Mouse (Mus musculus) neural tube, embryonic 13.5 days (tissue): Measurements from ENCODE around the gene Wwox. TPM values are rescaled to one million over a fixed set of nuclear protein-coding genes. Genes with fewer than 3 reads are reported as not detected.

Experiments
- ATAC-seq: fragments of 200-750 bp; cut with Nextera tagmentation; 2 replicates; pipeline ENCODE4 v1.8.0; 2017; ENCODE audit warnings: low read depth, mild to moderate bottlenecking, moderate TSS enrichment, moderate library complexity
- H3K27ac ChIP-seq: fragments of 300-500 bp; sonication (generic); replicated peaks from 2 replicates; pipeline ENCODE4 v1.5.1; 2015; ENCODE audit warnings: moderate library complexity, mild to moderate bottlenecking, inconsistent platforms
- H3K27me3 ChIP-seq: fragments of 300-500 bp; sonication (generic); 2 replicates; pipeline ENCODE4 v1.6.1; 2015; ENCODE audit warnings: mild to moderate bottlenecking, inconsistent platforms
- H3K36me3 ChIP-seq: fragments of 300-500 bp; sonication (generic); 2 replicates; pipeline ENCODE4 v1.6.1; 2015; ENCODE audit warnings: mild to moderate bottlenecking, inconsistent platforms
- H3K4me1 ChIP-seq: fragments of 300-500 bp; sonication (generic); replicated peaks from 2 replicates; pipeline ENCODE4 v1.6.1; 2015; ENCODE audit warnings: inconsistent platforms
- H3K4me2 ChIP-seq: fragments of 300-500 bp; sonication (generic); 2 replicates; pipeline ENCODE4 v1.6.1; 2015; ENCODE audit warnings: inconsistent platforms, mild to moderate bottlenecking, moderate library complexity
- H3K4me3 ChIP-seq: fragments of 300-500 bp; sonication (generic); 2 replicates; pipeline ENCODE4 v1.5.1; 2015; ENCODE audit warnings: mild to moderate bottlenecking, inconsistent platforms
- H3K9ac ChIP-seq: fragments of 300-500 bp; sonication (generic); 2 replicates; pipeline ENCODE4 v1.6.1; 2015; ENCODE audit warnings: moderate library complexity, mild to moderate bottlenecking, inconsistent platforms
- H3K9me3 ChIP-seq: fragments of 300-500 bp; sonication (generic); 2 replicates; pipeline ENCODE4 v1.6.1; 2016; ENCODE audit warnings: inconsistent platforms
- WGBS: fragments of 180-500 bp; shearing (Covaris S2); methylation state at CpG from one replicate; pipeline ENCODE4 v1.1.7; 2015; 5-methylcytosine and 5-hydroxymethylcytosine counted together
- polyA plus RNA-seq: library from polyadenylated mRNA; unstranded; fragments of >200 nt; fragmentation: Nextera tagmentation; extraction: Ambion mirVana; gene quantifications from 2 replicates; pipeline ENCODE4 v1.2.1, GENCODE M21; 2015

Wwox gene
- polyA plus RNA-seq, 1 experiment from 2014 or later = 12.8 TPM

- WGBS = 93% methylated on average over 10 of the region's 10 CpGs
- H3K9me3 ChIP-seq = no peaks in the 10 kb centered on the region
- peaks cover 26% of the 10 kb centered on the region for H3K4me1 ChIP-seq
- H3K9ac ChIP-seq = no peak overlapping the region
- no peak overlapping the region for H3K4me2 ChIP-seq
- H3K27ac ChIP-seq = no peak overlapping the region
- no peaks in the 10 kb centered on the region for H3K36me3 ChIP-seq
- H3K27me3 ChIP-seq = no peaks in the 10 kb centered on the region; the same call in 1 of the 2 replicates
- ATAC-seq = no peak
- H3K4me3 ChIP-seq = no peak overlapping the region
Observed at GRCm38 (mm10) chr8:115136888-115137287, 697.4 kb downstream of the Wwox start.

- Histone ChIP-seq H3K27ac (no peak overlapping the region), H3K27me3 (peaks cover 6% of the 10 kb centered on the region), H3K9ac (no peak overlapping the region), H3K36me3 (no peaks in the 10 kb centered on the region), H3K4me3 (no peak overlapping the region), H3K4me2 (no peak overlapping the region), H3K4me1 (peaks cover 21% of the 10 kb centered on the region), H3K9me3 (no peaks in the 10 kb centered on the region)
- ATAC-seq = no peak
- WGBS = 52% methylated on average over 8 of the region's 8 CpGs
Observed at GRCm38 (mm10) chr8:115141614-115142013, 702.2 kb downstream of the Wwox start.

GRCm38 (mm10) chr8:115143530-115144320 lies 704.3 kb downstream of the Wwox start:
- Histone ChIP-seq H3K9me3 (no peaks in the 10 kb centered on the region), H3K36me3 (no peaks in the 10 kb centered on the region), H3K27me3 (peaks cover 6% of the 10 kb centered on the region), H3K4me2 (no peak overlapping the region), H3K27ac (no peak overlapping the region), H3K4me3 (no peak overlapping the region), H3K9ac (no peak overlapping the region), H3K4me1 (peaks cover 29% of the 10 kb centered on the region)
- ATAC-seq = no peak
- 54% methylated on average over 9 of the region's 9 CpGs for WGBS

- peaks cover 8% of the 10 kb centered on the region for H3K27me3 ChIP-seq
- peaks cover 39% of the 10 kb centered on the region for H3K4me1 ChIP-seq
- no peaks in the 10 kb centered on the region for H3K9me3 ChIP-seq
- H3K36me3 ChIP-seq = no peaks in the 10 kb centered on the region
- no peak overlapping the region for H3K27ac ChIP-seq
- 33% methylated on average over 9 of the region's 9 CpGs for WGBS
- no peak for ATAC-seq
- H3K4me2 ChIP-seq = no peak overlapping the region
- no peak overlapping the region for H3K9ac ChIP-seq
- H3K4me3 ChIP-seq = no peak overlapping the region
Observed at GRCm38 (mm10) chr8:115147006-115147405, 707.6 kb downstream of the Wwox start.

- ATAC-seq = no peak
- Histone ChIP-seq H3K27me3 (peaks cover 9% of the 10 kb centered on the region), H3K9me3 (no peaks in the 10 kb centered on the region), H3K9ac (peak overlapping the region; percentile 47; the same call in 1 of the 2 replicates), H3K36me3 (no peaks in the 10 kb centered on the region), H3K4me1 (peaks cover 47% of the 10 kb centered on the region), H3K4me3 (no peak overlapping the region), H3K4me2 (no peak overlapping the region), H3K27ac (no peak overlapping the region)
- 30% methylated on average over 24 of the region's 24 CpGs for WGBS
Observed at GRCm38 (mm10) chr8:115150446-115151109, 711.1 kb downstream of the Wwox start.

GRCm38 (mm10) chr8:115151416-115151815 lies 712.0 kb downstream of the Wwox start:
- 10% methylated on average over 6 of the region's 6 CpGs for WGBS
- no peak for ATAC-seq

GRCm38 (mm10) chr8:115154096-115154495 lies 714.6 kb downstream of the Wwox start:
- Histone ChIP-seq H3K27me3 (peaks cover 3% of the 10 kb centered on the region), H3K36me3 (no peaks in the 10 kb centered on the region), H3K9me3 (no peaks in the 10 kb centered on the region), H3K27ac (peak overlapping the region; percentile 61), H3K4me2 (peak overlapping the region; percentile 31), H3K9ac (peak overlapping the region; percentile 38; the same call in 1 of the 2 replicates), H3K4me1 (peaks cover 56% of the 10 kb centered on the region), H3K4me3 (no peak overlapping the region)
- ATAC-seq = peak; percentile 52
- 28% methylated on average over 10 of the region's 10 CpGs for WGBS

More at GRCm38 (mm10) chr8:115151416-115151815, 712.0 kb downstream of the Wwox start:
- Histone ChIP-seq H3K9ac (0 out of 2 replicates have a peak overlapping the region, but pooled peaks have one; percentile 31), H3K36me3 (no peaks in the 10 kb centered on the region), H3K27ac (no peak overlapping the region), H3K9me3 (no peaks in the 10 kb centered on the region), H3K27me3 (peaks cover 3% of the 10 kb centered on the region), H3K4me1 (peaks cover 47% of the 10 kb centered on the region), H3K4me2 (0 out of 2 replicates have a peak overlapping the region, but pooled peaks have one; percentile 5), H3K4me3 (no peak overlapping the region)

- ATAC-seq = no peak
- no peak overlapping the region for H3K4me3 ChIP-seq
- no peak overlapping the region for H3K9ac ChIP-seq
- H3K27ac ChIP-seq = no peak overlapping the region
- no peaks in the 10 kb centered on the region for H3K9me3 ChIP-seq
- 92% methylated on average over 8 of the region's 8 CpGs for WGBS
- H3K27me3 ChIP-seq = peaks cover 9% of the 10 kb centered on the region
- no peak overlapping the region for H3K4me2 ChIP-seq
- peaks cover 63% of the 10 kb centered on the region for H3K4me1 ChIP-seq
- H3K36me3 ChIP-seq = no peaks in the 10 kb centered on the region
Observed at GRCm38 (mm10) chr8:115156142-115156541, 716.7 kb downstream of the Wwox start.

- H3K9ac ChIP-seq = peak overlapping the region; percentile 23; the same call in 1 of the 2 replicates
- WGBS = 27% methylated on average over 12 of the region's 12 CpGs
- no peaks in the 10 kb centered on the region for H3K9me3 ChIP-seq
- peak overlapping the region; percentile 56 for H3K4me2 ChIP-seq
- H3K4me3 ChIP-seq = no peak overlapping the region
- peaks cover 53% of the 10 kb centered on the region for H3K4me1 ChIP-seq
- H3K36me3 ChIP-seq = no peaks in the 10 kb centered on the region
- H3K27me3 ChIP-seq = peaks cover 10% of the 10 kb centered on the region
- peak; percentile 80 for ATAC-seq
- peak overlapping the region; percentile 52; the same call in 1 of the 2 replicates for H3K27ac ChIP-seq
Observed at GRCm38 (mm10) chr8:115157977-115158720, 718.7 kb downstream of the Wwox start.

GRCm38 (mm10) chr8:115158721-115159111 lies 719.3 kb downstream of the Wwox start:
- H3K4me1 ChIP-seq = peaks cover 47% of the 10 kb centered on the region
- peak; percentile 51; the same call in 1 of the 2 replicates for ATAC-seq
- peaks cover 15% of the 10 kb centered on the region for H3K27me3 ChIP-seq
- H3K4me3 ChIP-seq = peak overlapping the region; percentile 29
- peak overlapping the region; percentile 56 for H3K4me2 ChIP-seq
- H3K9me3 ChIP-seq = no peaks in the 10 kb centered on the region
- no peaks in the 10 kb centered on the region for H3K36me3 ChIP-seq
- H3K27ac ChIP-seq = 0 out of 2 replicates have a peak overlapping the region, but pooled peaks have one; percentile 52
- WGBS = 3% methylated on average over 8 of the region's 8 CpGs
- peak overlapping the region; percentile 52 for H3K9ac ChIP-seq

- no peaks in the 10 kb centered on the region for H3K9me3 ChIP-seq
- 7% methylated on average over 18 of the region's 18 CpGs for WGBS
- peaks cover 42% of the 10 kb centered on the region for H3K4me1 ChIP-seq
- 0 out of 2 replicates have a peak overlapping the region, but pooled peaks have one; percentile 52 for H3K27ac ChIP-seq
- peak overlapping the region; percentile 29 for H3K4me3 ChIP-seq
- no peak for ATAC-seq
- peaks cover 19% of the 10 kb centered on the region for H3K27me3 ChIP-seq
- H3K4me2 ChIP-seq = peak overlapping the region; percentile 56
- H3K36me3 ChIP-seq = no peaks in the 10 kb centered on the region
- peak overlapping the region; percentile 52 for H3K9ac ChIP-seq
Observed at GRCm38 (mm10) chr8:115159208-115159607, 719.8 kb downstream of the Wwox start.
